Mouse (Mus musculus): ENCODE data around the gene Cgnl1.

Gene Cgnl1

GRCm38 (mm10) chr9:71770991-71771767 is at the start of gene Cgnl1:
Gene Cgnl1, minus strand, starts transcription at chr9:71771602.
- peak; percentile 63 for DNase-seq (ENCODE audit: low read depth)

GRCm38 (mm10) chr9:71818453-71818852 is 47.1 kb upstream of the Cgnl1 start:
- DNase-seq (ENCODE audit: low read depth): no peak

- no peak for DNase-seq (ENCODE audit: low read depth)
Measured at GRCm38 (mm10) chr9:71816121-71816520, 44.7 kb upstream of the Cgnl1 start.

- DNase-seq (ENCODE audit: low read depth): no peak
Measured at GRCm38 (mm10) chr9:71813565-71813964, 42.2 kb upstream of the Cgnl1 start.

GRCm38 (mm10) chr9:71812914-71813313 is 41.5 kb upstream of the Cgnl1 start:
- no peak for DNase-seq (ENCODE audit: low read depth)

- DNase-seq (ENCODE audit: low read depth): no peak
Measured at GRCm38 (mm10) chr9:71812402-71812801, 41.0 kb upstream of the Cgnl1 start.

- DNase-seq (ENCODE audit: low read depth): no peak
Measured at GRCm38 (mm10) chr9:71811404-71811803, 40.0 kb upstream of the Cgnl1 start.

- DNase-seq (ENCODE audit: low read depth): no peak
Measured at GRCm38 (mm10) chr9:71810723-71811122, 39.3 kb upstream of the Cgnl1 start.

- DNase-seq (ENCODE audit: low read depth): peak; percentile 74
Measured at GRCm38 (mm10) chr9:71808640-71809254, 37.3 kb upstream of the Cgnl1 start.

- no peak for DNase-seq (ENCODE audit: low read depth)
Measured at GRCm38 (mm10) chr9:71807801-71808200, 36.4 kb upstream of the Cgnl1 start.

- peak; percentile 89 for DNase-seq (ENCODE audit: low read depth)
Measured at GRCm38 (mm10) chr9:71806422-71806805, 35.0 kb upstream of the Cgnl1 start.

- DNase-seq (ENCODE audit: low read depth): no peak
Measured at GRCm38 (mm10) chr9:71805646-71806421, 34.4 kb upstream of the Cgnl1 start.

- DNase-seq (ENCODE audit: low read depth): no peak
Measured at GRCm38 (mm10) chr9:71804116-71804515, 32.7 kb upstream of the Cgnl1 start.

GRCm38 (mm10) chr9:71803281-71803680 is 31.9 kb upstream of the Cgnl1 start:
- no peak for DNase-seq (ENCODE audit: low read depth)

- DNase-seq (ENCODE audit: low read depth): no peak
Measured at GRCm38 (mm10) chr9:71799598-71799997, 28.2 kb upstream of the Cgnl1 start.

- DNase-seq (ENCODE audit: low read depth): peak; percentile 77
Measured at GRCm38 (mm10) chr9:71798176-71798575, 26.8 kb upstream of the Cgnl1 start.

- DNase-seq (ENCODE audit: low read depth): no peak
Measured at GRCm38 (mm10) chr9:71777404-71777803, 6.0 kb upstream of the Cgnl1 start.

GRCm38 (mm10) chr9:71776337-71776736 is 4.9 kb upstream of the Cgnl1 start:
- DNase-seq (ENCODE audit: low read depth): no peak

GRCm38 (mm10) chr9:71773563-71773962 is 2.2 kb upstream of the Cgnl1 start:
- DNase-seq (ENCODE audit: low read depth): no peak

- peak; percentile 60 for DNase-seq (ENCODE audit: low read depth)
Measured at GRCm38 (mm10) chr9:71772338-71772737, 936 bp upstream of the Cgnl1 start.

GRCm38 (mm10) chr9:71770484-71770883 is 918 bp downstream of the Cgnl1 start:
- no peak for DNase-seq (ENCODE audit: low read depth)

- no peak for DNase-seq (ENCODE audit: low read depth)
Measured at GRCm38 (mm10) chr9:71769701-71770100, 1.7 kb downstream of the Cgnl1 start.

GRCm38 (mm10) chr9:71768119-71768518 is 3.3 kb downstream of the Cgnl1 start:
- no peak for DNase-seq (ENCODE audit: low read depth)

Data from NIH3T3 (cell line).